Mouse (Mus musculus) spleen, adult 2 months (tissue): ENCODE data around the gene Oog1. TPM values are rescaled to one million over a fixed set of nuclear protein-coding genes. Genes with fewer than 3 reads are reported as not detected.
"Not testable (repeated sequence)": the region's sequence is repeated elsewhere in the genome, so short reads cannot be mapped to it uniquely, and the experiment has no call there.

ENCODE experiments used
- DNase-seq, 2 experiments: peaks; one replicate each; pipeline versions ENCODE4 v3.0.0 to v3.0.0-alpha.2; 2012 to 2021; ENCODE audit warnings: low spot score in 2 of 2, low read depth in 1 of 2
- H3K27ac ChIP-seq: fragments of 200-500 bp; 2 replicates; pipeline ENCODE4 v1.5.1; 2012; ENCODE audit warnings: low read length, inconsistent platforms; ENCODE audit not compliant: insufficient read depth
- H3K27me3 ChIP-seq: fragments of 200-500 bp; 2 replicates; pipeline ENCODE4 v1.6.1; 2012; ENCODE audit warnings: mild to moderate bottlenecking, moderate library complexity, low read length, inconsistent platforms; ENCODE audit not compliant: control insufficient read depth, insufficient read depth
- H3K36me3 ChIP-seq: fragments of 200-500 bp; 2 replicates; pipeline ENCODE4 v1.6.1; 2012; ENCODE audit warnings: mild to moderate bottlenecking, low read length, inconsistent platforms; ENCODE audit not compliant: control insufficient read depth, insufficient read depth
- H3K4me1 ChIP-seq: fragments of 200-500 bp; 2 replicates; pipeline ENCODE4 v1.6.1; 2011; ENCODE audit warnings: inconsistent platforms; ENCODE audit not compliant: control insufficient read depth, insufficient read depth, insufficient read length
- H3K4me3 ChIP-seq: fragments of 200-500 bp; 2 replicates; pipeline ENCODE4 v1.5.1; 2011; ENCODE audit warnings: mild to moderate bottlenecking, inconsistent platforms; ENCODE audit not compliant: insufficient read depth, insufficient read length; ENCODE audit errors: extremely low read depth
- WGBS: fragments of 180-500 bp; shearing (Covaris S2); methylation state at CpG from one replicate; pipeline ENCODE4 v1.1.7; 2018; 5-methylcytosine and 5-hydroxymethylcytosine counted together
- polyA plus RNA-seq: library from polyadenylated mRNA; depleted of rRNA; stranded (reverse); fragments of >200 nt; gene quantifications from 2 replicates; pipeline ENCODE4 v1.2.3, GENCODE M21; 2012; rRNA removed

The Oog1 gene
- not detected in 2 replicates for polyA plus RNA-seq

GRCm38 (mm10) chr12:87602388-87602787 is at the start of gene Oog1:
Gene Oog1, plus strand, starts transcription at chr12:87602688.
- WGBS: 76% methylated on average over 1 of the region's 2 CpGs

GRCm38 (mm10) chr12:87601388-87601787 is 1.1 kb upstream of the Oog1 start:
- H3K4me3 ChIP-seq, DNase-seq, H3K27me3 ChIP-seq, H3K27ac ChIP-seq, H3K36me3 ChIP-seq, H3K4me1 ChIP-seq: not testable (repeated sequence)
- 16% methylated on average over 2 of the region's 2 CpGs for WGBS

More at GRCm38 (mm10) chr12:87602388-87602787, at the start of gene Oog1:
- H3K27me3 ChIP-seq, H3K27ac ChIP-seq, DNase-seq, H3K4me1 ChIP-seq, H3K4me3 ChIP-seq, H3K36me3 ChIP-seq: not testable (repeated sequence)

- not testable (repeated sequence) for H3K27ac ChIP-seq, H3K4me3 ChIP-seq, H3K27me3 ChIP-seq, H3K4me1 ChIP-seq, DNase-seq, H3K36me3 ChIP-seq
- WGBS: 84% methylated on average over 5 of the region's 7 CpGs
Observed at GRCm38 (mm10) chr12:87618569-87618968, 16.1 kb downstream of the Oog1 start, which contains the start of gene Gm4027. Gene Gm4027, plus strand, starts transcription at chr12:87618869.

- not testable (repeated sequence) for H3K4me1 ChIP-seq
Observed at GRCm38 (mm10) chr12:87644520-87644919, 42.0 kb downstream of the Oog1 start, which contains the start of gene Gm16381. Gene Gm16381, minus strand, starts transcription at chr12:87644620.

GRCm38 (mm10) chr12:87652916-87653703 is 50.6 kb downstream of the Oog1 start:
- WGBS: 48% methylated on average over 2 of the region's 4 CpGs
- H3K4me3 ChIP-seq, H3K36me3 ChIP-seq, H3K27me3 ChIP-seq, DNase-seq, H3K4me1 ChIP-seq, H3K27ac ChIP-seq: not testable (repeated sequence)

More at GRCm38 (mm10) chr12:87644520-87644919, 42.0 kb downstream of the Oog1 start, which contains the start of gene Gm16381:
- not testable (repeated sequence) for H3K36me3 ChIP-seq, DNase-seq, H3K4me3 ChIP-seq, H3K27ac ChIP-seq, H3K27me3 ChIP-seq
- 94% methylated on average over 2 of the region's 2 CpGs for WGBS

Other genes starting within 250 kb of the Oog1 start
- gene Sptlc2, start 214.3 kb upstream of the Oog1 start, polyA plus RNA-seq: 6.1 and 7.5 TPM in 2 replicates
- 4.4 and 4.8 TPM in 2 replicates for gene Slirp, start 158.8 kb upstream of the Oog1 start, polyA plus RNA-seq
- gene Alkbh1, start 158.7 kb upstream of the Oog1 start, polyA plus RNA-seq: 17.0 and 17.5 TPM in 2 replicates
- 5.1 and 6.0 TPM in 2 replicates for gene Snw1, start 130.4 kb upstream of the Oog1 start, polyA plus RNA-seq
- not detected in 2 replicates for gene Gm5788, start 108.0 kb upstream of the Oog1 start, polyA plus RNA-seq
- gene Gm8300, start 88.4 kb upstream of the Oog1 start, polyA plus RNA-seq: not detected in 2 replicates
- not detected in 2 replicates for gene Gm4027, start 16.2 kb downstream of the Oog1 start, polyA plus RNA-seq
- gene Gm16381, start 41.9 kb downstream of the Oog1 start, polyA plus RNA-seq: not detected in 2 replicates
- not detected in 2 replicates for gene Gm21319, start 173.1 kb downstream of the Oog1 start, polyA plus RNA-seq
- gene Gm21936, start 192.8 kb downstream of the Oog1 start, polyA plus RNA-seq: not detected in 2 replicates
- gene BB287469, start 213.9 kb downstream of the Oog1 start, polyA plus RNA-seq: not detected in 2 replicates
- not detected in 2 replicates for gene Gm2001, start 239.7 kb downstream of the Oog1 start, polyA plus RNA-seq